Mouse (Mus musculus) small intestine, adult 2 months (tissue): ENCODE measurements around the gene Olfr288. TPM values are rescaled to one million over a fixed set of nuclear protein-coding genes. Genes with fewer than 3 reads are reported as not detected.

Experiments used
- H3K27ac ChIP-seq: fragments of 200-500 bp; 2 replicates; pipeline ENCODE4 v1.5.1; 2012; ENCODE audit warnings: low read depth, low read length, control low read depth, inconsistent platforms; ENCODE audit not compliant: insufficient read depth
- H3K27me3 ChIP-seq: fragments of 200-500 bp; 2 replicates; pipeline ENCODE4 v1.6.1; 2012; ENCODE audit warnings: mild to moderate bottlenecking, moderate library complexity, low read length, inconsistent platforms; ENCODE audit not compliant: control insufficient read depth, insufficient read depth
- H3K36me3 ChIP-seq: fragments of 200-500 bp; 2 replicates; pipeline ENCODE4 v1.6.1; 2012; ENCODE audit warnings: mild to moderate bottlenecking, low read length, control low read depth, inconsistent platforms; ENCODE audit not compliant: control insufficient read depth, insufficient read depth
- H3K4me1 ChIP-seq: fragments of 200-500 bp; 2 replicates; pipeline ENCODE4 v1.6.1; 2012; ENCODE audit warnings: low read length, inconsistent platforms, mixed read lengths; ENCODE audit not compliant: control insufficient read depth, insufficient read depth, insufficient read length
- H3K4me3 ChIP-seq: fragments of 200-500 bp; 2 replicates; pipeline ENCODE4 v1.5.1; 2012; ENCODE audit warnings: low read depth, mild to moderate bottlenecking, control low read depth, inconsistent platforms, low read length, moderate library complexity
- CTCF ChIP-seq: fragments of 200-500 bp; IDR thresholded peaks from 2 replicates; pipeline ENCODE4 v1.5.1; 2012; ENCODE audit warnings: low read depth, mild to moderate bottlenecking, control low read depth, inconsistent platforms, low read length, moderate library complexity, mixed read lengths; ENCODE audit not compliant: insufficient replicate concordance, insufficient read length; ENCODE audit errors: extremely low read depth
- POLR2A ChIP-seq: fragments of 200-500 bp; IDR thresholded peaks from 2 replicates; pipeline ENCODE4 v1.6.1; 2012; ENCODE audit warnings: low read depth, mild to moderate bottlenecking, control low read depth, inconsistent platforms, low read length, moderate library complexity
- WGBS: fragments of 180-500 bp; shearing (Covaris S2); methylation state at CpG from one replicate; pipeline ENCODE4 v1.1.7; 2018; 5-methylcytosine and 5-hydroxymethylcytosine counted together
- polyA plus RNA-seq: library from polyadenylated mRNA; depleted of rRNA; stranded (reverse); fragments of >200 nt; gene quantifications from 2 replicates; pipeline ENCODE4 v1.2.3, GENCODE M21; 2012; rRNA removed

Olfr288 gene
- not detected in 2 replicates for polyA plus RNA-seq

DNA sequence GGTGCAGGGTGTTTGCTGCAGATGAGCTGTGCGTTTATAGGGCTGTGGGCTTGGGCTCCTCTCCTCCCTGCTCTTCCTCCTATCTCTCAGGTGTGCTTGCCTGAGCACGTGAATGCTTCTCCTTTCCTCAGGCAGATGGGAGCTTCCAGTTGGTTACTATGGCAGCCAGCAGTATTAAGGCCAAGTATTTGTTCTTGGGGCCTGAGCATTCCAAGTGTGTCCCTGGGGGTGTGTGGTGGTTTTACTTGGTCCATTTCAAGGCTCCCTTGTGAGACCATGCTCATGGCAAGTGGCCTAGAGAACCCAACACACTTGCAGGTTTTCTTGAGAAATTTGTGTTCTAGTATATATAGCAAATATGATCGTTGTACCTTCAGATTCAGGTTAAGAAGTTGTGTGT, at the start of gene Olfr288:
Gene Olfr288, minus strand, starts transcription at position 101 of the 400 bp plus-strand sequence.
- TF ChIP-seq CTCF (no peak), POLR2A (no peak)
- Histone ChIP-seq H3K27me3 (no peaks in the 10 kb centered on the region), H3K36me3 (no peaks in the 10 kb centered on the region), H3K4me3 (no peak within 1 kb of the TSS), H3K27ac (no peak within 1 kb of the TSS), H3K4me1 (no peaks in the 10 kb centered on the region)
- 60% methylated on average over 3 of the region's 3 CpGs for whole genome bisulfite sequencing

DNA sequence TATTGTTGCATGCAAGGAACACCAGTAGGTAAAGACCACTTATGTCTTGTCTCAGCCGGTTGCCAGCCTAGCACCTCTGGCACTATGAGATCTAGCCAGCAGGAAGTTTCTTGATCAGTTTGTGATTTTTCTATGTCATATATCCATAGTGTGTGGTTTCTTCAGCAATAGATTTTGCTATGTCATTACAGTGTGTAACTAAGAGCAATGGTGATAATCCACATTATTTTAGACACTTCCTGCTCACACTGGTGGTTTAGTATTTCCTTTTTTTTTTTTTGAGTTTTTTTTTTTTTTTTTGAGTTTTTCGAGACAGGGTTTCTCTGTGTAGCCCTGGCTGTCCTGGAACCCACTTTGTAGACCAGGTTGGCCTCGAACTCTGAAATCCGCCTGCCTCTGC, 40.1 kb upstream of the Olfr288 start:
- 76% methylated on average over 4 of the region's 4 CpGs for WGBS
- H3K27me3 ChIP-seq: no peaks in the 10 kb centered on the region
- H3K36me3 ChIP-seq: no peaks in the 10 kb centered on the region
- H3K27ac ChIP-seq: no peak overlapping the region
- no peak overlapping the region for H3K4me3 ChIP-seq
- no peak for TF ChIP-seq CTCF
- no peak for TF ChIP-seq POLR2A
- no peaks in the 10 kb centered on the region for H3K4me1 ChIP-seq

DNA sequence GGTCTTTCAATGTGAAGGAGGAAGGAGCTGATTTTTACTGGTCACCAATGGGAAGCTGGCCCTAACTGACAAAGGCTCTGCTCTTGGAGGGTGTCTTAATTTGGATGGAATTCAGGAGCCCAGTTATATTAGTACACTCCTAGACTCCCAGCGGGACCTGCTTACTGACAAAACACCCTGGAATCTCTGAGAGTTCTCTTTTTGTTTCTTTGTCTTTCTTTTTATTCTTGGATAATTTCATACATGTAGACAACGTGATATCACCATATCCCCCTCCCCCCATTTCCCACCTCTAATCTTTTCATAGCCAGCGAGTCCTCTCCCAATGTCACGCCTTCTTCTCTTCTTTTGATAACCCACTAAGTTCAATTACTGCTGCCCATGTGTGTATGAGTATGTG, 39.0 kb upstream of the Olfr288 start, which contains the start of gene Olfr286:
Gene Olfr286, minus strand, starts transcription at position 101 of the 400 bp plus-strand sequence.
- no peaks in the 10 kb centered on the region for H3K4me1 ChIP-seq
- H3K36me3 ChIP-seq: no peaks in the 10 kb centered on the region
- H3K27ac ChIP-seq: no peak within 1 kb of the TSS
- H3K4me3 ChIP-seq: no peak within 1 kb of the TSS
- TF ChIP-seq CTCF: no peak
- no peak for TF ChIP-seq POLR2A
- no peaks in the 10 kb centered on the region for H3K27me3 ChIP-seq
- 78% methylated on average over 4 of the region's 4 CpGs for WGBS

DNA sequence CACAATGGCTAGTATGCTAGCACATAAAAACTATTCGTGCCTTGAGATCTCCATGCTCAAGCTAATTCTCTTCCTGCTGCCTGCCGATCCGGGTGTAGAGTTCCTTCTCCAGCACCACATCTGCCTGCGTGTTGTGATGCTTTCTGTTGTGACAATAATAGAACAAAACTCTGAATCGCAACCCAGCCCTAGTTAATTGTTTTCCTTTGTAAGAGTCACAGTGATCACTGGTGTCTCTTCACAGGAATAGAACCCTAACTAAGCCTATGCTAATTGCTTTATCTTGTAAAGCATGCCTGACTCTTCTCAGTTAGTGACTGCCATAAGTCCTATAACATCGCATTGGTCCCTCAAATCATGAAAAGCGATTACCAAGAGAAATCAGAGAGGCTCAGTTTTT, 30.8 kb upstream of the Olfr288 start:
- Histone ChIP-seq H3K36me3 (no peaks in the 10 kb centered on the region), H3K4me1 (no peaks in the 10 kb centered on the region), H3K27ac (no peak overlapping the region), H3K27me3 (no peaks in the 10 kb centered on the region), H3K4me3 (no peak overlapping the region)
- WGBS: 79% methylated on average over 7 of the region's 7 CpGs
- TF ChIP-seq CTCF (no peak), POLR2A (no peak)

DNA sequence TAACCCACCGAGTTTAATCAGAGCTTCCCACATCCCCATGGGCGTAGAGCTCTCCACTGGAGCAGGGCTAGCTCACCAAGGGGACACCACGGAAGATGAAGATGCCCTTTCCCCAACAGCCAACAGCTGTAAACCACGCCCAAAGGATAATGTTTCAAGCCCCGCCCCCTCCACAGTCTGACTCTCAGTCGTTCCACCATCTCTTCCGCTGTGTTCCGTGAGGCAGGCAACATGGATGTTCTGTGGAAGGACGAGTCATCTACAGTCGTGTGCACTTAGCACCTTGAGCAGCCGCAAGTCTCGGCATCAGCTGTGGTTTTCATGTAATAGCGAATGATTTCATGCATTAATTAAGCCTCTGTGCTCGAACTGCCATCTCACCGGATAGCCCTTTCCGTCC, 30.3 kb upstream of the Olfr288 start:
- Histone ChIP-seq H3K27me3 (no peaks in the 10 kb centered on the region), H3K4me1 (no peaks in the 10 kb centered on the region), H3K4me3 (no peak overlapping the region), H3K27ac (no peak overlapping the region), H3K36me3 (no peaks in the 10 kb centered on the region)
- WGBS: 49% methylated on average over 16 of the region's 16 CpGs
- TF ChIP-seq POLR2A: no peak
- no peak for TF ChIP-seq CTCF

DNA sequence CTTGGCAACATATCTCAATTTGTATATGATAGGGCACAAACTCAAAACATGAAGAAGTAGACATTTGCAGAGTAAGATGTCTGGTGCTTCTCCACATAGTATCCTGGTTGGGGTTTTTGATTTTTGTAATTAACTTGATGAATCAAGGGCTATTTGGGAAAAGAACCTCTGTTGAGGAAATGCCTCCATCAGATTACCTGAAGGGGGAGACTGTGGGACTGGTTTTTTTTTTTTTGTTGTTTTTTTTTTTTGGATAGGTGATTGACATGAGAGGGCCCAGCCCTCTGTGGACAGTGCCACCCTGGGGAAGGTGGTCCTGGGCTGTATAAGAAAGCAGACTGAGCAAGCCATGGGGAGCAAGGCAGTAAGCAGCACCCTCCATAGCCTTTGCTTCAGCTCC, 27.0 kb upstream of the Olfr288 start:
- Histone ChIP-seq H3K27me3 (no peaks in the 10 kb centered on the region), H3K36me3 (no peaks in the 10 kb centered on the region), H3K27ac (no peak overlapping the region), H3K4me3 (no peak overlapping the region), H3K4me1 (no peaks in the 10 kb centered on the region)
- TF ChIP-seq CTCF (no peak), POLR2A (no peak)

DNA sequence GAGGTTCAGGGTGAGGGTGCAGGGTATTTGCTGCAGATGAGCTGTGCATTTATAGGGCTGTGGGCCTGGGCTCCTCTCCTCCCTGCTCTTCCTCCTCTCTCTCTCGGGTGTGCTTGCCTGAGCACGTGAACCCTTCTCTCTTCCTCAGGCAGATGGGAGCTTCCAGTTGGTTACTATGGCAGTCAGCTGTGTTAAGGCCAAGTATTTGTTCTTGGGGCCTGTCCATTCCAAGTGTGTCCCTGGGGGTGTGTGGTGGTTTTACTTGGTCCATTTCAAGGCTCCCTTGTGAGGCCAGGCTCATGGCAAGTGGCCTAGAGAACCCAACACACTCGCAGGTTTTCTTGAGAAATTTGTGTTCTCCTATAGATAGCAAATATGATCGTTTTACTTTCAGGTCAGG, 25.5 kb upstream of the Olfr288 start, which contains the start of the genes Gm44579 and Olfr287:
Gene Gm44579, minus strand, starts transcription at position 101 of the 400 bp plus-strand sequence.
Gene Olfr287, minus strand, starts transcription at position 180 of the 400 bp plus-strand sequence.
- Histone ChIP-seq H3K27me3 (no peaks in the 10 kb centered on the region), H3K4me3 (no peak within 1 kb of the TSS), H3K4me1 (no peaks in the 10 kb centered on the region), H3K36me3 (no peaks in the 10 kb centered on the region), H3K27ac (no peak within 1 kb of the TSS)
- 60% methylated on average over 4 of the region's 4 CpGs for WGBS
- TF ChIP-seq POLR2A: no peak
- no peak for TF ChIP-seq CTCF
